Mouse (Mus musculus) heart, adult 11 months (tissue): ENCODE results near the gene Ifnar2.

Experiments used
- DNase-seq: peaks from one replicate; pipeline ENCODE4 v3.0.0; 2022

The Ifnar2 gene

DNA sequence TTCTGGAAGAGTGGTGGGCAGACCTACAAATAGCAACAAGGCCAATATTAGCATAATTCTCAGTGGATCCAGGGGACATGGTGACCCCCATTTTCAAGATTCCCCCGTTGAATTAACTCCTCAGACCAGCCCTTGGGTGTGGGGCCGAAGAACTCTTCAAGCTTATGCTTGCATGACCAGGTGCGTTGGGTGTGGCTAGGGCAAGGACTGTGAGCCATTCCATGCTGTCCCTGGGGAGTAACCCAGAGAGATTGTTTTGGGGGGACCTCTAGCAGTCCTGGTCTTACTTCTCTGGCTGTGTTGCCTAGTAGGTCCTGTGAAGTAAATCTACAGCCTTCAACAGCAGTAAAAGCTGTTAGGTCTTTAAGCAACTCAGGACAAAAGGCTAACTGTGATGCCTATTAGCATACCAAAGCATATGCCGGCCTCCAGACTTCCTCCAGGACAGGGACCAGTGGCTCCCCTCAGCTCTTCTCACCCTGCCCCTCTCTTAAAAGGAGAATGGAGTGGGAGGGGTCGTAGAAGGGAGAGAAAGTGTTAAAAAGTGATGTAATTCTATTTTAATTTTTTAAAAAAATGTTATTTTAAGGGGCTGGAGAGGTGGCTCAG is 60.2 kb downstream of the Ifnar2 start:
- DNase-seq, result peak; percentile 87

DNA sequence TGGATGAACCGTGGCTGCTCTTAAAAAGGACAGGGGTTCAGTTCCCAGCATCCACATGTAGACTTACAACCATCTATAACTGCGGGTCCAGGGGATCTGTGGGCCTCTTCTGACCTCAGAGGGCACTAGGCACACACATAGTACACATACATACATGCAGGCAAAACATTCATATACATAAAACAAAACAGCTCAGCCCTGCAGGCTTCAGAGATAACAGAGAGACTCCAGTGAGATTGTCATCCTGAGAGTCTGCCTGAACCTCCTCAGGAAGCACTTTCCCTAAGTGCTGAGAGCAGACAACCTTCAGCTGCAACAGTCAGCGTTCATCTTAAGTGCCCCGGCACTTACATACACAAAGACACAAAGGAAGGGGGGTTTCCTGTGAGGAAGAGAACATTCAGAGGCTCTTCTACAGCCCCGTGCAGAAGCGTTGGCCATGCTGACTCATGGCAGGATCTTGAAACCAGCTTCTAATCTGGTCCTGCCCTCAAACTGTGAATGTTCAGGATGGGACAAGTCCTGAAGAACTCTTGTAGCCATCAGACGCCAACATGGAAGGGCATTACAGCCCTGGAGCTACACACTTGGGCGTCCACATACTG is 60.8 kb downstream of the Ifnar2 start:
- peak; percentile 91 for DNase-seq

DNA sequence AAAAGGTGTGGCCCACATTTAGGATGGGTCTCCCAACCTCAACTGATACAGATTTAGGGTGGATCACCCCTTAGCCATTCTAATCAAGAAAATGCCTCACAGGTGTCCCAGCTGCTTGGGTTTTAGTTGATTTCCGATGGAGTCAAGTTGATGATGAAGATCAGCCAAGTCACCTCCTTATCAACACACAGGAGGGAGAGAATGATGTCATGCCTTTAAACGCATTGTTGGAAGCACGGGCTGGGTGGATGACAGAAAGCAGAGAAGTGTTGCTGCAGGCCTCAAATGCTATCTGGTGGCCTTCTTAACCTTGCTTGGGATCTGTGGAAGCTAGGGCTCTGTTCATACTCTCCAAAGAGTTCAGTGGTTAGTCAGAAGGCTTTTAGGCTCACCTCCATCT is 61.5 kb downstream of the Ifnar2 start:
- peak; percentile 78 for DNase-seq

DNA sequence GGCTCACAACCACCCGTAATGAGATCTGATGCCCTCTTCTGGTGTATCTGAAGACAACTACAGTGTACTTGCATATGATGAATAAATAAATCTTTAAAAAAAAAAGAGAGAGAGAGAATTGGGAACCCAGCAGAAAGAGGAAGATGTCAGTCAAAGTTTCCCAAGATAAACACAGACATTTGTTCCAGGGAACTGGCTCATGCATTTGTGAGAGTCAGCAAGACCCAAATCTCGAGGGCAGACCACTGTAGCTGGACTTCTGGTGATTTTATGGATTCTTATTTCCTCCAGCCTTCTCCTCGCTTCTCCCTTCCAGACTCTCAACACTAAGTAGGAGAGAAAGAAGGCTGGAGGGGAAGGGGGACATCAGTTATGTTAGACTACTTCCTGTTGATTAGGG is 65.5 kb downstream of the Ifnar2 start:
- no peak for DNase-seq

DNA sequence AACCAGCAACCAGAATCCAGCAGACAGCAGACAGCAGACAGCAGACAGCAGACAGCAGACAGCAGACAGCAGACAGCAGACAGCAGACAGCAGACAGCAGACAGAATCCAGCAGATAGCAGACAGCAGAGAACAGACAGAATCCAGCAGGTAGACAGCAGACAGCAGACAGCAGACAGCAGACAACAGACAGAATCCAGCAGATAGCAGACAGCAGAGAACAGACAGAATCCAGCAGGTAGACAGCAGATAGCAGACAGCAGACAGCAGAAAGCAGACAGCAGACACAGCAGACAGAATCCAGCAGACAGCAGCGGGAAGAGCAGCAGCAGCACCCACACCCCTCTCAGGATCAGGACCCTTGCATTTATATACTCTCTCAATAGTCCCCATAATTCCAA is 66.0 kb downstream of the Ifnar2 start:
- DNase-seq, result peak; percentile 81

DNA sequence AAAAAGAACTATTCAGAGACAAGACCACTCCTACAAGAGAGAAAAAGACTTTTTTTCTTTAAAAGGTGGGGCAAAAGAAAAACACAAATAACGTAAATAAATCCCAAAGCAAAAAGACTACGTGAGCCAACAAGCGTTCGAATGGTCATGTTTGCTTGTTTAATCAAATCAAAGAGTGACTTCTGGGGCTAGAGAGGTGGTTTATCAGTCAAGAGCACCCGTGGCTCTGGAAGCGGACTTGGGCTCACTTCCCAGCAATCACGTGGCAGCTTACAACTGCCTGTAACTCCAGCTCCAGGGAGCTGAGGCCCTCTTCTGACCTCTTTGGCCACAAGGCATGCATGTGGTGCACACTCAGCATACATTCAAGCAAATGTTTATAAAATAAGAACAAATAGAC is 68.8 kb downstream of the Ifnar2 start:
- DNase-seq, result peak; percentile 99

DNA sequence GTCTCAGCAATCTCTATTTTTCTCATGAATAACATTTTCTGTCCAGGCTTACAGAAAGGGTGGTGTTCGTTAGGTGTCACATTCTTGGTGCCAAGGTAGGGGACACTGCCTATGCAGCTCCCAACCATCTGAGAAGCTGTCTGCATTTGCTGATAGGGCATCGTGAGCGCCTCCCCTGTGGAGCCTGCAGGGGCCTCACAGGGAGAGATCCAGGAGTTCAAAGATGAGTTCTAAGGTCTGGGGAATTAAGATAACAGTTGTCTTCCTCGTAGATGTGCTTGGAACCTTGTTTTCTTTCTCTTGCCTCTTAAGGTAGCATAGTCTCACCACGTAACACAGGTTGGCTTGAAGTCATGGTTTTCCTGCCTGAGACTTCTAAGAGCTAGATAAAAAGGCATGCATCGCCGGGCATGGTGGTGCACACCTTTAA is 69.2 kb downstream of the Ifnar2 start:
- DNase-seq, result no peak

DNA sequence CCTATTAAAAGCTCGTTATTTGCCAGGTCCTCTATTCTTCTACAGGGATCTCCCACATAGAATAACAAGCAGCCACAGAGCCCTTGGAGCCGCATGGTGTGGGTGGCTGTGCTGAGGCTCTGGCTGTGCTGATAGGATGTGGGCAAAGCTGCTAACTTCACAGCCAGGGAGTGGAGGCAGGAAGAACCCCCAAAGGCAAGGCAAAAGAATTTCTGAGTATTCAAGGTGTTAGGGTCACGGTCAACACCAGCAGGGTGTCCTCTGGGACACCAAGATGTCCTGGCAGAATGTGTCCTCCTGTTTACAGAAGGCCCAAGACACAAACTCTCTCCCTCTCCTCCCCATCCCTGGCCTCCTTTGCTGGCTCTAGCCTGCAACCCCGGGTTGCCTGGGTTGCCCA is 69.9 kb downstream of the Ifnar2 start:
- no peak for DNase-seq

DNA sequence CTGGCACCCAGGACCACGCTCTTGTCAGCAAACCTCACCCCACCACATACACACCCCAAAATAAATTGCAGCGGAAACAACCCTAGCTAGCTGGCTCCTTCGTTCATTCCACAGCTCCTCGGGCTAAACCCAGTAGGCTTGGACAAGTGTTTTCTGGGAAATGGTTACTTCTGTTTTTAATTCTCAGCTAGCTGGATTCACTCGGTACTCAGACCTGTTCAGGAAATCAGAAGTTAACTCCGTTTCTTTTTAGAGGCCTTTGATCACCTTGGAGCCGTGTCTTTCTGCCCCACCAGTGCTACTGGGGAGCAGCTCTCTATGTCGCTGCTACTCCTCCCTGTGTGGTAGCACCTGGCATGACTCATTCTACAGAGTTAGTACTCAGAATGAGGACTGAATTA is 70.6 kb downstream of the Ifnar2 start:
- peak; percentile 76 for DNase-seq

DNA sequence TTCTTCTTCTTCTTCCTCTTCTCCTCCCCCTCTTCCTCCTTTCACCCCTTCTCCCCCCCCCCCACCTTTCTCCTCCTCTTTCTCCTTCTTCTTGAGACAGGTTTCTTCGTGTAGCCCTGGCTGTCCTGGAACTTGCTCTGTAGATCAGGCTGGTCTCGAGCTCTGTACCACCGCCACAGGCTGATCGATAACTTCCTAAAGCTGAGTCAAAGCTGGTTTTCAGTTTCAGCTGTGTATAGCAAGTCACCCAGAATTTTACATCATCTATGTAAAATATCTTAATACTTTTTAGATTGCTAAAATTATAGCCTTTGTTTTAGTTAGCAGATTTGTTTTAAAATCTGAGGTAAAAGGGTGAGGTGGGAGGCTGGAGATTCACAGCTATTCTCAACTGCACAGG is 72.3 kb downstream of the Ifnar2 start:
- DNase-seq, result no peak

DNA sequence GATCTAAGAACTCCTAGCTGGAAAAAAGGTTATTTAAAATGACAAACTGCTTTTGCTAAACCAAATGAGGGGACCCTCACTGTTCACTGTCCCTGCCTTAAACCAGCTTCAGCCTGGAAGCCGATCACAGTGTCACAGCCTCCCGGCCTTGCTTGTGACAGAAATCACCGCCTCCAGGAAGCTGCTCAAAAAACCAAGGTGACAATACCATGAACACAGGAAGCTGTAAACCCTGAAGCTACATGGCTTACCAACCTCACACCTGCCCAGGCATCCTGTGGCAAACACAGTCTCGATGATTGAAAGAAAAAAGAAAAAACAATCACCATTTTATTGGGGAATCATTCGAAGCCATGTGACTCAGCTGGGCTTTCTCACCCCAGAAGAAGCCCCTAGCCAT is 73.0 kb downstream of the Ifnar2 start:
- DNase-seq, result no peak

DNA sequence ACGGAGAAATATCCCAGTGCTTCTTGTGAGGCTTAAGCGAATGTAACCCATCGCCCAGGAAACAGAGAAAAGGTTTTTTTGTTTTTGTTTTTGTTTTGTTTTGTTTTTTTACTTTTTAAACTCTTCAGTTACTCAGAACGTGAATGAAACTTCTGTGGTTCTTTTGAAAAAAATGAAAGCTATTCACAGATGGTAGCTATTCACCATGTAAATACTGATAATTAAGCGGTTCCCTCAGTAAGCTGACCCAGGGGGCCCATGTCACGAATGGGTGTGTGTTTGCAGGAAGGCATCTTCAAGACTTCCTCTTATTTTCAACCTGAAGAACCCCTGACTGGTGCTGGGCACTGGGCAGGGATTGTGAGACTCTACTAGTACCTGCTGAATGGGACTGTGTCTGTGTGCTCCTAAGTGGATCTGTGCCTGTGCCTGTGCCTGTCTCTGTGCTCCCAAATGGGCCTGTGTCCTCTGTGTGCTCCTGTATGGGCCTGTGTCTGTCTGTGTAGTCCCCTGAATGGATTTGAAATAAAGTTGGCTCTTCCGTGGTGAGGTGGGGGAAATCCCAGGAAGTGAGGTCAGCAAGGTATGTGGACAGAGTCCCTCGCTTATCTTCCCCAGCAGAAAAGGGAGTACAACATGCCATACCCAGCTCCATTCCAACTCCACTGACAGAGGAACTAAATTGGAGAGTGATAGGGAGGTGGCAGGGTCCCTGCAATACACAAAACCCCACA is 74.4 kb downstream of the Ifnar2 start:
- DNase-seq, result no peak

DNA sequence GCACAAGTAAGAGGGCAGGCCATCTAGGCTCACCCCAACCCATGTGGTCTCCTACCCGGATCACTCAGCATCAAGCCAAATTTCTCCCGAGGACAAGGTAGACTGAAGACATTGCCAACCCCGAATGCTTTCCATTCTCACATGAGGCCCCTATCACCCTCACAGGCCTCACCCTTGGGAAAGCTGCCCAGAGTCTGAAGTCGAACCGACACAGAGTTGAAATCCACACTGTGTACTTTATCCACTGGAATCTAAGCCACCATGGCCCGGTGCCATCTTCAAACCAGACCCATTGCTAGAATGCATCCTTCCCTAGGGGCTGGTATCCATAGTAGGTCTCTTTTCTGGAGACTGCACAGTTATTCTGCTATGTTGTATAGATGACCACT is 74.9 kb downstream of the Ifnar2 start:
- DNase-seq, result no peak

DNA sequence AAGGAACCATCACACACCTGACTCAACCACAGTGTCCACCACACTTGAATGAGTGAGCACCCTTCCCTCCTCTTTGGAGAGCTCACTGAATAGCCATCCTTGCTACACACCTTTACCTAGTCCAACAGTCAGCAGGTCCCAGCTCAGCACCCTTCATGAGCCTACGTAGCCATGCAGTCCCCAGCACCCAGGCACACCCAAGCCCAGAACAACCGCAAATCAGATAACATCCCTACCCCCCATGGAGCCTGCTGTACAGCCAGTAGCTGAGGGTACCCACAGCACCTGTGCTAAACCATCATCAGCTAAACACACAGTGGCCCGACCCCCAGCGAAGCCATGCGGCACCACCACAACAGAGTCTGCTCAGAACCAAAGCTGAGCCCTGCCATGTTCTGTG is 75.5 kb downstream of the Ifnar2 start:
- DNase-seq, result no peak

DNA sequence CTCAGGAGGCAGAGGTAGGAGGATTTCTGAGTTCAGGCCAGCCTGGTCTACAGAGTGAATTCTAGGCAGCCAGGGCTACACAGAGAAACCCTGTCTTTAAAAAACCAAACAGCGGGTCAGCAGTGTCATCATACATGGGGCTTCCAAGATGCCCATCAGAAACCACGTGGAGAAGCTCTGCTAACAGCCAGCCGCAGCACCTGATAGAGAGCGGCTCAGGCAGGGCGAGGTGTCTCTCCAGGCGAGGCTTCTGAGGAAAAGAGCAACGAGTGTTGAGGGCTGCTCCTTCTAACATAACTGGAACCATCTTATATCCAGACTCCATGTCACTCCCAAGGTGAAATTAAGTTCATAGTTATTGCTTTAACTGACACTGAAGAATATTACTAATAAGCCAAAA is 76.3 kb downstream of the Ifnar2 start:
- DNase-seq, result no peak

DNA sequence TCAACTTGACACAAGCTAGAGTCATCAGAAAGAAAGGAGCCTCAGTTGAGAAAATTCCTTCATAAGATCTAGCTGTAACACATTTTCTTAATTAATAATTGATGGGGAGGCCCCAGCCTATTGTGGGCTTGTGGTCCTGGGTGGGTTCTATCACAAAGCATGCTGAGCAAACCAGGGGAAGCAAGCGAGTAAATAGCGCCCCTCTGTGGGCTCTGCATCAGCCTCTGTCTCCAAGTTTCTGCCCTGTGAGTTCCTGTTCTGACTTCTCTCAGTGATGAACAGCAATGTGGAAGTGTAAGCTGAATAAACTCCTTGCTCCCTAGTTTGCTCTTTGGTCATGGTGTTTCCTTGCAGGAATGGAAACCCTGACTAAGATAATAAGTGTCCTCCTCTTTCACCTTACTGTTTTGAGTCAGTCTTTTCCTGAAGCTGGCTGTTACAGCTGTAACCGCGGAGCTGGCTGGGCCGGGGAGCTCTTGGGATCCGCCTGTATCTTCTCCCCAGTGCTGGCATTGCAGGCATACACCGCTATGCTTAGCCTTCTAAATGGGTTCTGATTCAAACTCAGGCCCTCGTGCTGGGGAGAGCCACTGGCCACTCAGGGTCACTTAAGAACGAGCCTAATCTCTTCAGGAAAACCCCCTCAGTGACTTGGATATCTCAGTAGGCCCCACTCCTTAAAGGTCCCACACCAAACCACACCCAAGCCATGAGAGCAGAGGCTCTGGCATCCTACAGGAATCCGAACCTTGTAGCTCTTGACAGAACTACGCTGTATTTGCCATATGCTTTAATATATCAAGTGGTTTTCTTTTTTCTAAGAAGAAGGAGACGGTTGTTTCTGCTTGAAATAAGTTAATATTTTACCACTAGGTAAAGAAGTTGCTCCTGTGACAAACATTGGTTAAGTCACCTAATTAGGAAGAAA is 77.8 kb downstream of the Ifnar2 start:
- no peak for DNase-seq

DNA sequence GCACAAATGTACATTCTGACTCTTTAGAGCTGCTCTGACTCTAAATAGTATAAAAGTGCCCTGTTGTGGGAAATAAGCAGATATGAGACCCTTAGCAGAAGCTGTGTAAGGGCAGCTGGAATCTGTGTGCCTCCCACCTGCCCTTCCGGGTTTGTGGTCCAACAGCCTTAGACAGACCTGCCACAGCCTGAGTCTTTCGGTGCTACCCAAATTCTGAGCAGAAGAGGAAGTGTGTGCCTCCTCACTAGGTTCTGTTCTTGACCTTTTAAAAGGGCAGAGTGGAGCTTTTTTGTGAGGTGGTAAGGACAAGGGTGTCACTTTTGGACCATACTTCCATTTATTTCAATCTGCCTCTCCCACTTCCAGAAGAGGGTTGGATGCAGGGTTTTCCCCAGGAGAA is 79.4 kb downstream of the Ifnar2 start:
- no peak for DNase-seq

DNA sequence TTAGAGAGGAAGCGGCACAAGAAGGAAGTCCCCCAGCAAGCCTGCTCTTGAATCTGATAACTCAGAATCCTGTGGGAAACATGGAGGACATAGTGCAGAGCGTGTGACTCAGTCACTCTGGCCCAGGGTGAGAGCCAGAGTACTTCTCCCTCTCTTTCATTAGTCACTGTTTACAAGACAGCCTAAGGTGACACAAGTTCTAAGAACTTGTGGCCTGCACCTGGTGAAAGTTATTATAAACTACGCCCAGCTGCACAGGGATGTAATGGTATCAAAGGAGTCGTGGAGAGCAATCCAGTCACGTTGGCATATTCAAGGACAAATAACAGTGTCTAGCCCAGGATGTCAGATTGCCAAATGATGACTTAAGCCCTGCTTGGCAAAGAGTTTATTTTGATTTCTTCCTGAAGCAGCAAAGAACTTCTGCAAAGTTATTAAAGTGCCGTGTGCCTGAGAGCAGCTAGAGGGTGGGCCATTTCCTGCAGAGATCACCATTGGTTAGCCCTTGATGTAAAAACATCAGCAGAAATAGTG is 79.8 kb downstream of the Ifnar2 start:
- peak; percentile 96 for DNase-seq
